Mouse (Mus musculus) brain, embryonic 14.5 days (tissue): ENCODE results near the gene Ccl20.

Source experiments
- CTCF ChIP-seq: fragments of 200-500 bp; IDR thresholded peaks from 2 replicates; pipeline ENCODE4 v1.5.1; 2012; ENCODE audit warnings: inconsistent platforms, mild to moderate bottlenecking, moderate library complexity, borderline replicate concordance; ENCODE audit not compliant: insufficient read depth, insufficient read length; ENCODE audit errors: extremely low read depth
- POLR2A ChIP-seq: fragments of 200-500 bp; IDR thresholded peaks from 2 replicates; pipeline ENCODE4 v1.6.1; 2012; ENCODE audit warnings: mild to moderate bottlenecking, inconsistent platforms, borderline replicate concordance; ENCODE audit not compliant: poor library complexity, insufficient read depth, insufficient read length, severe bottlenecking; ENCODE audit errors: extremely low read depth

GRCm38 (mm10) chr1:83116447-83117137 lies at the start of gene Ccl20:
- TF ChIP-seq POLR2A (no peak), CTCF (no peak)
